Mouse (Mus musculus): ENCODE measurements at regions not wholly inside any gene's neighbourhood (a gene's known extent, or its start where the extent isn't known, plus 50 kb on each side); places are given as distances from the start of the nearest gene placed in this dataset.
"Not testable (repeated sequence)": the region's sequence is repeated elsewhere in the genome, so short reads cannot be mapped to it uniquely, and the experiment has no call there.

DNA sequence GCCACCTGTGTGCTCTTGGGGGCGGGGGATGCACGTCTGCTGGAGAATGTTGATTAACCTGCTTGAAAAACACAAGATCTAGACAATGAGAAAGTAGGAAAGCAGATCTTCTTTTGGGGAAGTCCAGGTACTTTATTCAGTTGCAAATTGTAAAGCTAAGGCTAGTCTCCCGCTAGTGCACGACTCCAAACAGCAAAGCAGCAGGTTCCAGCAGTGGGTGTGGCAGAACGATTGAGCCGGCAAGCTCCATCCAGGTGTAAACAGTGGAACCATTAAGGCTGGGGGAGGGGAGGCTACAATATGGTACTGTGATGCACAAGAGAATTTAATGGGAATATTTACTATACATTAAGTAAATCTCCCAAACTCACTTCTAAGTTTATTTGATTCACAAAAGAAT is 448.6 kb upstream of the Cobl start:
- H3K27ac ChIP-seq; H3K4me1 ChIP-seq; ATAC-seq (ENCODE audit: low FRiP score); H3K9me3 ChIP-seq (replicated peaks); H3K27me3 ChIP-seq; H3K4me3 ChIP-seq; H3K36me3 ChIP-seq; H3K4me2 ChIP-seq (replicated peaks); H3K9ac ChIP-seq: not testable (repeated sequence)
- 34% methylated on average over 6 of the region's 6 CpGs for WGBS

GRCm38 (mm10) chr11:12873712-12874111 is 409.0 kb upstream of the Cobl start:
- no peak overlapping the region for H3K27ac ChIP-seq
- ATAC-seq (ENCODE audit: low FRiP score), result no peak
- no peaks in the 10 kb centered on the region for H3K27me3 ChIP-seq
- no peak overlapping the region for H3K4me3 ChIP-seq
- 71% methylated on average over 1 of the region's 1 CpGs for WGBS
- no peak overlapping the region for H3K9ac ChIP-seq
- H3K36me3 ChIP-seq, result no peaks in the 10 kb centered on the region
- H3K9me3 ChIP-seq (replicated peaks), result no peaks in the 10 kb centered on the region
- no peak overlapping the region for H3K4me2 ChIP-seq (replicated peaks)
- no peaks in the 10 kb centered on the region for H3K4me1 ChIP-seq

GRCm38 (mm10) chr11:12872802-12873201 is 408.0 kb upstream of the Cobl start:
- H3K9me3 ChIP-seq (replicated peaks), result no peaks in the 10 kb centered on the region
- H3K27ac ChIP-seq, result no peak overlapping the region
- H3K27me3 ChIP-seq, result no peaks in the 10 kb centered on the region
- H3K4me2 ChIP-seq (replicated peaks), result no peak overlapping the region
- 82% methylated on average over 2 of the region's 2 CpGs for WGBS
- H3K36me3 ChIP-seq, result no peaks in the 10 kb centered on the region
- no peaks in the 10 kb centered on the region for H3K4me1 ChIP-seq
- H3K9ac ChIP-seq, result no peak overlapping the region
- no peak for ATAC-seq (ENCODE audit: low FRiP score)
- H3K4me3 ChIP-seq, result no peak overlapping the region

- H3K4me2 ChIP-seq (replicated peaks), result no peak overlapping the region
- no peaks in the 10 kb centered on the region for H3K36me3 ChIP-seq
- H3K9ac ChIP-seq, result no peak overlapping the region
- 64% methylated on average over 1 of the region's 1 CpGs for WGBS
- H3K9me3 ChIP-seq (replicated peaks), result no peaks in the 10 kb centered on the region
- ATAC-seq (ENCODE audit: low FRiP score), result no peak
- H3K4me3 ChIP-seq, result no peak overlapping the region
- H3K27ac ChIP-seq, result no peak overlapping the region
- H3K4me1 ChIP-seq, result no peaks in the 10 kb centered on the region
- H3K27me3 ChIP-seq, result no peaks in the 10 kb centered on the region
These were observed 407.6 kb upstream of the Cobl start for GRCm38 (mm10) chr11:12872399-12872798.

GRCm38 (mm10) chr11:12867541-12867940 is 402.8 kb upstream of the Cobl start:
- Histone ChIP-seq H3K36me3 (no peaks in the 10 kb centered on the region), H3K27me3 (no peaks in the 10 kb centered on the region), H3K4me1 (no peaks in the 10 kb centered on the region), H3K4me3 (no peak overlapping the region), H3K9me3 (replicated peaks) (no peaks in the 10 kb centered on the region), H3K4me2 (replicated peaks) (no peak overlapping the region), H3K27ac (no peak overlapping the region), H3K9ac (no peak overlapping the region)
- ATAC-seq (ENCODE audit: low FRiP score), result no peak

DNA sequence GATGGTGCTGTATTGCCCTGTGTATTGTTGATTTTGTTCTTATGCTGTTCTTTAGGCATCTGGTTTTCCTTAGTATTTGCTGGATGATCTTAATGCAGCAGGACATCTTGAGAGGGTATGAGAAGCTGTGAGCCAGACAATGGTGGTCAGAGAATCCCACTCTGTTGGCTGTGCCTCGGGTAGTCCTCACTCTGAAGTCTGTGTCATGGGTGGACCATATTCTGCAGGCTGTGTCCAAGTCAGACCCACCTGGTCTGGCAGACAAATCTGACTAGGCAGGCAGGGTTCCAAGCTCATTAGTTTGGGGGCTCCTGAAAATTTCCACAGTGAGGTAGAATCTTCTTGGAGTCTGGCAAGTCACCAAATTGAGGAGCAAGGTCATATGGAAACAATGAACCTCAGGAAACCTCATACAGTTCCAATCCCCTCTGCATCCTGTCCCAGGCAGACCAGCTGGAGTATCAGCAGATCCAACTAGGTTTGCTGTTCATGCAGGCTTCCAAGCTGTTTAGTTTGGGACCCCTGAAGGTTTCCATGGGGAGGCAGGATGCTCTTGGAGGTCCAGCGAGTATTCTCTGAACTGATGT is 400.4 kb upstream of the Cobl start:
- WGBS, result 85% methylated on average over 2 of the region's 2 CpGs
- H3K27ac ChIP-seq, result no peak overlapping the region
- ATAC-seq (ENCODE audit: low FRiP score), result no peak
- H3K9me3 ChIP-seq (replicated peaks), result no peaks in the 10 kb centered on the region
- H3K4me3 ChIP-seq, result no peak overlapping the region
- no peaks in the 10 kb centered on the region for H3K4me1 ChIP-seq
- H3K9ac ChIP-seq, result no peak overlapping the region
- no peaks in the 10 kb centered on the region for H3K27me3 ChIP-seq
- no peaks in the 10 kb centered on the region for H3K36me3 ChIP-seq
- H3K4me2 ChIP-seq (replicated peaks), result no peak overlapping the region

GRCm38 (mm10) chr11:12859344-12859930 is 394.7 kb upstream of the Cobl start:
- WGBS, result 75% methylated on average over 1 of the region's 1 CpGs

DNA sequence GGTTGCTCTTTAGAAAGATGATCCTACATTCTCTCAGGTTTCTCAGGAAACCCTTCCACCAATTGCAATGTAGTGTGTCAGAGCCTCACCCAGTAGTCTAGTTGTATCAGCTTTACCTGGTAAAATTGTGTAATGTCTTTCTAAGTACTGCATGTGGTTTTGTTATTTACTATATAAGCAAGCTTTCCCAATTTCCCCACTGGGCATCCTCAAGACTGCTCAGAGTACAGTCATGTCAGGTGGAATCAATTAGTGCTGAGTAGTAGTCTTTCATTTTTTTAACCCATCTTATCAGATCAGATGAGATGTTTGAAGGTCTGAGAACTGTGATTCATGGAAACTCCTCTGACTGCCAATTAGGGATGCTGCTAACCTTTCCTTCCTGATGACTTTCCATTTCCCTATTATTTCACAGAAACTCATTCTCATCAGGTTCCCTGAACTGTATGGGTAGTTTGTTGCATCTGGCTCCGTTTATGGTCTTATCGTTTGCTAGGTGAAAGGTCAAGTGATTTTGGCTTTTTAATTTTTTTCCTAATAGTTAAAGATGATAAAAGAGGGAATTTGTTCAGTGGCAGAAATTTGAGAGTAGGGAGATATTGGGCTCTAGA is 393.6 kb upstream of the Cobl start:
- H3K27ac ChIP-seq, result no peak overlapping the region
- H3K9ac ChIP-seq, result no peak overlapping the region
- no peaks in the 10 kb centered on the region for H3K27me3 ChIP-seq
- no peak overlapping the region for H3K4me3 ChIP-seq
- peak; percentile 54 for ATAC-seq (ENCODE audit: low FRiP score)
- no peaks in the 10 kb centered on the region for H3K9me3 ChIP-seq (replicated peaks)
- H3K36me3 ChIP-seq, result no peaks in the 10 kb centered on the region
- no peak overlapping the region for H3K4me2 ChIP-seq (replicated peaks)
- H3K4me1 ChIP-seq, result no peaks in the 10 kb centered on the region
- WGBS, result 89% methylated on average over 2 of the region's 2 CpGs

More at GRCm38 (mm10) chr11:12859344-12859930, 394.7 kb upstream of the Cobl start:
- Histone ChIP-seq H3K4me2 (replicated peaks) (no peak overlapping the region), H3K9ac (no peak overlapping the region), H3K9me3 (replicated peaks) (no peaks in the 10 kb centered on the region), H3K4me1 (no peaks in the 10 kb centered on the region), H3K27ac (no peak overlapping the region), H3K4me3 (no peak overlapping the region), H3K36me3 (no peaks in the 10 kb centered on the region), H3K27me3 (no peaks in the 10 kb centered on the region)
- peak; percentile 53; the same call in 1 of the 2 replicates for ATAC-seq (ENCODE audit: low FRiP score)

DNA sequence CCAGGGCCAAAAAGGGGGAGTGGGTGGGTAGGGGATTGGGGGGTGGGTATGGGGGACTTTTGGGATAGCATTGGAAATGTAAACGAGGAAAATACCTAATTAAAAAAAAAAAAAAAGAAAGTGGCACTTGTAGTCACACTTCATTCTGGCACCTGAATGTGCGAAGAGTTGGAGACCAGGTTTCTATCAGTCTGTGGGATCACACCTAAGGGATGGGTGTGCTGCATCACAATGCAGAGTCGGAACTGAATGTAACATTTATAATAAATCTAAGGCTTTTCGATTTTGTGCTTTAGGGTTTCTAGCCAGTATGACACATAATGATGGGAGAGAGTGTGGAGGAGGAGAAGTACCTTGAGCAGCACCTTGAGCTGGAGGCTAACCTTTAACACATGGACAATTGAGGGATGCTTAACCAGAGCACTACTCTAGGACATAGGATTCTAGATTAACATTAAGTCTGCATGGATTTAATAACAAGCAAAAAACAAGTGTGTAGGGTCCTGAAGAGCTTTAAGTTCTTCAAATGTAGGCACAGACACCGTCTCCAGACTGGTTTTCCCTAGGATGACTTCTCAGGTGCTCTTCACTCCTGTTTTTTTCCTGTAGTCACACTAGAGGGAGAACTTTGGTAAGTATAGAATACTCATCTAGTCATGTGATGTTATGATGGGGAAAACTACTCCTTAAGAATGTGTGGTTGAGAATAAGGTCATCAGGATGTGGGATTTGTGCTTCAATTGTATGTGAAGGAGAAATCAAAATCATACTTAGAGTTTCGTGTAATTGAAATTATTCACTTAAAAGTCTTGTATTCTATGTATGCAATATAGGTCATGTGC is 392.8 kb upstream of the Cobl start:
- Histone ChIP-seq H3K27ac (no peak overlapping the region), H3K4me1 (no peaks in the 10 kb centered on the region), H3K27me3 (no peaks in the 10 kb centered on the region), H3K9me3 (replicated peaks) (no peaks in the 10 kb centered on the region), H3K9ac (no peak overlapping the region), H3K4me2 (replicated peaks) (no peak overlapping the region), H3K4me3 (no peak overlapping the region), H3K36me3 (no peaks in the 10 kb centered on the region)
- WGBS, result 83% methylated on average over 6 of the region's 6 CpGs
- peak; percentile 55 for ATAC-seq (ENCODE audit: low FRiP score)

GRCm38 (mm10) chr11:12847793-12848192 is 383.0 kb upstream of the Cobl start:
- Histone ChIP-seq H3K27ac (no peak overlapping the region), H3K27me3 (no peaks in the 10 kb centered on the region), H3K4me2 (replicated peaks) (no peak overlapping the region), H3K36me3 (no peaks in the 10 kb centered on the region), H3K4me1 (no peaks in the 10 kb centered on the region), H3K9me3 (replicated peaks) (no peaks in the 10 kb centered on the region), H3K9ac (no peak overlapping the region), H3K4me3 (no peak overlapping the region)
- ATAC-seq (ENCODE audit: low FRiP score), result no peak

- no peaks in the 10 kb centered on the region for H3K27me3 ChIP-seq
- no peak for ATAC-seq (ENCODE audit: low FRiP score)
These were observed 379.1 kb upstream of the Cobl start for GRCm38 (mm10) chr11:12843631-12844423.

GRCm38 (mm10) chr11:12841393-12841792 is 376.6 kb upstream of the Cobl start:
- H3K4me1 ChIP-seq, result no peaks in the 10 kb centered on the region
- WGBS, result 87% methylated on average over 2 of the region's 2 CpGs
- H3K27me3 ChIP-seq, result no peaks in the 10 kb centered on the region
- ATAC-seq (ENCODE audit: low FRiP score), result no peak
- H3K36me3 ChIP-seq, result no peaks in the 10 kb centered on the region
- no peak overlapping the region for H3K27ac ChIP-seq
- H3K4me3 ChIP-seq, result no peak overlapping the region
- H3K9me3 ChIP-seq (replicated peaks), result no peaks in the 10 kb centered on the region
- no peak overlapping the region for H3K4me2 ChIP-seq (replicated peaks)
- H3K9ac ChIP-seq, result no peak overlapping the region

More at GRCm38 (mm10) chr11:12843631-12844423, 379.1 kb upstream of the Cobl start:
- Histone ChIP-seq H3K36me3 (no peaks in the 10 kb centered on the region), H3K9me3 (replicated peaks) (no peaks in the 10 kb centered on the region), H3K4me3 (no peak overlapping the region), H3K27ac (no peak overlapping the region), H3K4me1 (no peaks in the 10 kb centered on the region), H3K9ac (no peak overlapping the region), H3K4me2 (replicated peaks) (no peak overlapping the region)
